Mouse (Mus musculus) hindbrain, embryonic 13.5 days (tissue): ENCODE data around the gene Hnrnph2. TPM values are rescaled to one million over a fixed set of nuclear protein-coding genes. Genes with fewer than 3 reads are reported as not detected.

ENCODE experiments used
- ATAC-seq: fragments of 200-750 bp; cut with Nextera tagmentation; 2 replicates; pipeline ENCODE4 v1.8.0; 2017; ENCODE audit warnings: moderate TSS enrichment; ENCODE audit not compliant: low FRiP score
- H3K27ac ChIP-seq: fragments of 300-500 bp; sonication (generic); 2 replicates; pipeline ENCODE4 v1.5.1; 2015; ENCODE audit warnings: inconsistent platforms, mild to moderate bottlenecking, moderate library complexity
- H3K27me3 ChIP-seq: fragments of 300-500 bp; sonication (generic); 2 replicates; pipeline ENCODE4 v1.6.1; 2015; ENCODE audit warnings: mild to moderate bottlenecking, inconsistent platforms
- H3K36me3 ChIP-seq: fragments of 300-500 bp; sonication (generic); 2 replicates; pipeline ENCODE4 v1.6.1; 2015; ENCODE audit warnings: mild to moderate bottlenecking, inconsistent platforms
- H3K4me1 ChIP-seq: fragments of 300-500 bp; sonication (generic); replicated peaks from 2 replicates; pipeline ENCODE4 v1.6.1; 2015; ENCODE audit warnings: inconsistent platforms
- H3K4me2 ChIP-seq: fragments of 300-500 bp; sonication (generic); 2 replicates; pipeline ENCODE4 v1.6.1; 2015; ENCODE audit warnings: inconsistent platforms, mild to moderate bottlenecking, moderate library complexity
- H3K4me3 ChIP-seq: fragments of 300-500 bp; sonication (generic); 2 replicates; pipeline ENCODE4 v1.5.1; 2015; ENCODE audit warnings: mild to moderate bottlenecking, inconsistent platforms
- H3K9ac ChIP-seq: fragments of 300-500 bp; sonication (generic); 2 replicates; pipeline ENCODE4 v1.6.1; 2015; ENCODE audit warnings: mild to moderate bottlenecking, inconsistent platforms
- H3K9me3 ChIP-seq: fragments of 300-500 bp; sonication (generic); 2 replicates; pipeline ENCODE4 v1.6.1; 2016; ENCODE audit warnings: inconsistent platforms
- WGBS: fragments of 180-500 bp; shearing (Covaris S2); methylation state at CpG from one replicate; pipeline ENCODE4 v1.1.7; 2015; 5-methylcytosine and 5-hydroxymethylcytosine counted together
- polyA plus RNA-seq: library from polyadenylated mRNA; unstranded; fragments of >200 nt; fragmentation: Nextera tagmentation; extraction: Ambion mirVana; gene quantifications from 2 replicates; pipeline ENCODE4 v1.2.1, GENCODE M21; 2015

Gene Hnrnph2
- 170 TPM in 2 replicates for polyA plus RNA-seq

- H3K4me3 ChIP-seq = peak within 1 kb of the TSS; percentile 49
- peaks cover 22% of the 10 kb centered on the region for H3K4me1 ChIP-seq
- H3K4me2 ChIP-seq = peak within 1 kb of the TSS; percentile 56
- peak; percentile 98 for ATAC-seq
- H3K27me3 ChIP-seq = no peaks in the 10 kb centered on the region
- H3K27ac ChIP-seq = peak within 1 kb of the TSS; percentile 95
- H3K9me3 ChIP-seq = no peaks in the 10 kb centered on the region
- H3K36me3 ChIP-seq = no peaks in the 10 kb centered on the region
- peak within 1 kb of the TSS; percentile 69 for H3K9ac ChIP-seq
- 15% methylated on average over 33 of the region's 33 CpGs for WGBS
Observed at GRCm38 (mm10) chrX:134600659-134601379, at the start of gene Hnrnph2, which contains the start of gene Gla. Gene Hnrnph2, plus strand, starts transcription at chrX:134601179. Gene Gla, minus strand, starts transcription at chrX:134601125.

DNA sequence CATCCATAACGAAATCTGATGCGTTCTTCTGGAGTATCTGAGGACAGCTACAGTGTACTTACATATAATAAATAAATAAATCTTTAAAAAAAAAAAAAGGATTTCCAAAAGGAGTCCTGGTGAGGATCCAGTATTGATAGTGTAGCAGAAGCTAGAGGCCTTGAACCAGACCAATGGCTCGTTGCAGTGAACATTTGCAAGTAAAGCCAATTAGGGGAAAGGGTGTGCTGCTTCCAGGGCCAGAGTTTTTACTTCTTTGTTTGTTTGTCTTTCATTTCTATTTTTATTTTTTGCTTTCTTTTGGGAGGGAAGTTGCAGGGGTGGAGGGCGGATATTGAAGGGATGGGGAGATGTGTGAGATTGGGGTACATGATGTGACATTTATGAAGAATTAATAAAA, 47.7 kb upstream of the Hnrnph2 start:
- Histone ChIP-seq H3K9me3 (no peaks in the 10 kb centered on the region), H3K27ac (no peak overlapping the region), H3K27me3 (no peaks in the 10 kb centered on the region), H3K9ac (no peak overlapping the region), H3K36me3 (no peaks in the 10 kb centered on the region), H3K4me1 (no peaks in the 10 kb centered on the region), H3K4me2 (no peak overlapping the region), H3K4me3 (no peak overlapping the region)
- 93% methylated on average over 4 of the region's 4 CpGs for WGBS
- ATAC-seq = no peak

DNA sequence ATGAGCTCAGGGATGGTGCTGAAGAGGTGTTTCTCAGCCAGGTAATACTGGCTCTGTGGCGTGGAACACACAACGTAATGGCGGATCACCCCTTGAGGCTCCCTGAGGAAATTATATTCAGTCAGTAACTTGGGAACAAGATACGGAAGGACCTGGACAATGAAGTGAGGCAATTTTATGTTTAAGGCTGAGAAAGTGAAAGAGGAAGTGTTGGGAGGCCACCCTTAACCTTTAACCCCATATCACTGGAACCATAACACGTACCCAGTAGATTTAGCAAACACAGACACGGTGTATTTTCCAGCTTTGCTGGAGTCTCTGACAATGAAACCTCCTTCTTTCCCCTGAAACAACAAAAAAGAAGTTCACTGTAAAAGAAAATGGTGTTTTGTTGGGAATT, 46.6 kb upstream of the Hnrnph2 start:
- Histone ChIP-seq H3K27ac (no peak overlapping the region), H3K9me3 (no peaks in the 10 kb centered on the region), H3K4me3 (no peak overlapping the region), H3K9ac (no peak overlapping the region), H3K4me2 (no peak overlapping the region), H3K4me1 (no peaks in the 10 kb centered on the region), H3K27me3 (no peaks in the 10 kb centered on the region), H3K36me3 (no peaks in the 10 kb centered on the region)
- no peak for ATAC-seq
- WGBS = 83% methylated on average over 6 of the region's 6 CpGs

DNA sequence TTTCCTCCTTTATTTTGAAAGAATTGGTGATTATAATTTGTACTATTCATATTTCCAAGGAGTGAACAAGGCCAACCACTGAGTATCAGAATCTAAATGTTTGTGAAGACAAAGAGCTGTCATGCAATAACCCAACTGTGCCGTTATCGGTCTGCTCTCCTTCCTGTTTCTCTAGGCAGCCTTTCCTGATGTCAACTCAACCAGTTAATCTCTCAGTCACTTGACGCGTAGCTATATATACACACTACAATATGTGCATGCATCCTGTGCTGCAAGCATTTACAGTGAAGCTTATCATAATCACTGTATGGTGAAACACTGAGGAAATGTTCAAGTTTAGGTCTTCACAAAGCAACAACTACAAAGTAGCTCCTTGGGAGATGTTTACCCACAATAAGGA, 36.7 kb upstream of the Hnrnph2 start:
- 89% methylated on average over 4 of the region's 4 CpGs for WGBS

GRCm38 (mm10) chrX:134566536-134567222, 34.3 kb upstream of the Hnrnph2 start:
- Histone ChIP-seq H3K9ac (no peak overlapping the region), H3K4me1 (no peaks in the 10 kb centered on the region), H3K27ac (no peak overlapping the region), H3K27me3 (no peaks in the 10 kb centered on the region), H3K4me3 (no peak overlapping the region), H3K36me3 (no peaks in the 10 kb centered on the region), H3K9me3 (no peaks in the 10 kb centered on the region), H3K4me2 (no peak overlapping the region)
- WGBS = 85% methylated on average over 8 of the region's 8 CpGs
- no peak for ATAC-seq

More for the DNA sequence above, 36.7 kb upstream of the Hnrnph2 start:
- H3K4me3 ChIP-seq = no peak overlapping the region
- H3K27me3 ChIP-seq = no peaks in the 10 kb centered on the region
- no peaks in the 10 kb centered on the region for H3K36me3 ChIP-seq
- no peaks in the 10 kb centered on the region for H3K9me3 ChIP-seq
- no peaks in the 10 kb centered on the region for H3K4me1 ChIP-seq
- ATAC-seq = no peak
- H3K4me2 ChIP-seq = no peak overlapping the region
- no peak overlapping the region for H3K9ac ChIP-seq
- no peak overlapping the region for H3K27ac ChIP-seq

DNA sequence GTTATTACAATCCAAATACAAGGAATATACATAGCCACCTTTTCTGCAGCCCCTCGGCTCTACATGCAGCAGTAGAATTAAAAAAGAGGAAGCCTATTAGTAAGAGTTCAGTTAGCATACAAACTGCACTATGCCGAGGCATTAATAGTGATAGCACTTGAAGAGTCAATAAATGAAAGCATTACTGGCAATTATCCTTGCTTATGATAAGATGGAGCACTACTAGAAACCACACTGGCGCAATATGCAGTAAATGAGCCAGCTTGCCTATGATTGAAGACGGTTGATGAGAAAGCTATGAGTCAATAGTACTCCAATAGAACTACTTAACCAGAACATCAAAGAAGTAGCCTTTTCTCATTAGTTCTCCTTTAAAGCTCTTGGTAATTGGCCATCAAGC, 23.1 kb upstream of the Hnrnph2 start:
- no peaks in the 10 kb centered on the region for H3K4me1 ChIP-seq
- no peaks in the 10 kb centered on the region for H3K36me3 ChIP-seq
- H3K4me2 ChIP-seq = no peak overlapping the region
- H3K9me3 ChIP-seq = no peaks in the 10 kb centered on the region
- no peak for ATAC-seq
- H3K9ac ChIP-seq = no peak overlapping the region
- WGBS = 79% methylated on average over 4 of the region's 4 CpGs
- no peaks in the 10 kb centered on the region for H3K27me3 ChIP-seq
- no peak overlapping the region for H3K27ac ChIP-seq
- H3K4me3 ChIP-seq = no peak overlapping the region

DNA sequence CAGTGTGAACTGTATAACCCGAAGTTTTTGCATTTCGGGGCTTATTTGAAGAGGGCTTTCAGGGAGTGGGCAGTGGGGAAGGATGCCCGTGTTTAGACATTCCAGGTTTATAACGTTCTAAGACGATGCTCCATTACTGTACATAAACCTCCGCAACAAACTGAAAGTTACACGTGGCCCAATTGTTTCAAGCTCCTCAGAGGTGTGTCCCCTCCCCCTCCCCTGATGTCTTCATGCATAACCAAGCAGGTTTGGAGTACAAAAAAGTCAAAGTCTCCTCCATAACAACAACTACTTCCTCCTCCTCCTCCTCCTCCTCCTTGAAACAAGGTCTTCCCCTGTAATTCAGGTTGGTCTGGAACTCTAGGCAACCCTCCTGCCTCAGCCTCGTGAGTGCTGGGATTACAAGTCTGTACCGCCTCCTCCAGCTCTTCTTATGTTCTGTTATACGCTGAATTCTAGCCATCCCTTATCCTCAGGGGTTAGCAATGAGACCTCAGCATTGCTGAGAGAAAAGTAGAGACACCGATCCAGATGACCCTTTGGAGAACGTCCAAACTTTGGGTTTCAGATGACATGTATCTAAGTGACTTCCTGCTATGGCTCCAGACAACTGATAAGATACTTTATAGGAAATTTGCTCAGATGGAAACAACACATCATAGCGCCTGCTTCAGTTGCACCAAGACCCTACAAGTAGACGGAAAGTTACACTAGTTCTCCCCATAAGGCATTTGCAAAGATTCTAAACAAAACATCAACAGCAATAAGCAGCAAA, 20.3 kb upstream of the Hnrnph2 start:
- peaks cover 7% of the 10 kb centered on the region; the same call in 1 of the 2 replicates for H3K4me1 ChIP-seq
- WGBS = 86% methylated on average over 14 of the region's 14 CpGs
- ATAC-seq = no peak
- no peak overlapping the region for H3K27ac ChIP-seq
- H3K36me3 ChIP-seq = no peaks in the 10 kb centered on the region
- H3K4me2 ChIP-seq = no peak overlapping the region
- H3K9ac ChIP-seq = no peak overlapping the region
- H3K27me3 ChIP-seq = no peaks in the 10 kb centered on the region
- no peaks in the 10 kb centered on the region for H3K9me3 ChIP-seq
- H3K4me3 ChIP-seq = no peak overlapping the region

- Histone ChIP-seq H3K36me3 (no peaks in the 10 kb centered on the region), H3K4me3 (no peak overlapping the region), H3K4me2 (no peak overlapping the region), H3K27me3 (no peaks in the 10 kb centered on the region), H3K4me1 (peaks cover 17% of the 10 kb centered on the region), H3K9ac (no peak overlapping the region), H3K9me3 (no peaks in the 10 kb centered on the region), H3K27ac (no peak overlapping the region)
- no peak for ATAC-seq
- 84% methylated on average over 11 of the region's 11 CpGs for WGBS
Observed at GRCm38 (mm10) chrX:134582270-134582669, 18.7 kb upstream of the Hnrnph2 start.

GRCm38 (mm10) chrX:134582888-134583669, 17.9 kb upstream of the Hnrnph2 start, which contains the start of gene Btk:
Gene Btk, minus strand, starts transcription at chrX:134583570.
- Histone ChIP-seq H3K27ac (no peak within 1 kb of the TSS), H3K4me1 (peaks cover 17% of the 10 kb centered on the region), H3K4me2 (no peak within 1 kb of the TSS), H3K27me3 (no peaks in the 10 kb centered on the region), H3K4me3 (no peak within 1 kb of the TSS), H3K9ac (no peak within 1 kb of the TSS), H3K36me3 (no peaks in the 10 kb centered on the region), H3K9me3 (no peaks in the 10 kb centered on the region)
- 81% methylated on average over 11 of the region's 11 CpGs for WGBS
- no peak for ATAC-seq

- Histone ChIP-seq H3K27me3 (no peaks in the 10 kb centered on the region), H3K4me2 (peak within 1 kb of the TSS; percentile 62), H3K36me3 (no peaks in the 10 kb centered on the region; the same call in none of the 2 replicates), H3K27ac (peak within 1 kb of the TSS; percentile 91), H3K4me1 (peaks cover 17% of the 10 kb centered on the region), H3K9me3 (no peaks in the 10 kb centered on the region), H3K9ac (peak within 1 kb of the TSS; percentile 76), H3K4me3 (peak within 1 kb of the TSS; percentile 52)
- ATAC-seq = peak; percentile 98
- 17% methylated on average over 45 of the region's 45 CpGs for WGBS
Observed at GRCm38 (mm10) chrX:134585103-134586002, 15.6 kb upstream of the Hnrnph2 start, which contains the start of gene Rpl36a. Gene Rpl36a, plus strand, starts transcription at chrX:134585654.

GRCm38 (mm10) chrX:134586447-134586846, 14.5 kb upstream of the Hnrnph2 start:
- no peaks in the 10 kb centered on the region; the same call in none of the 2 replicates for H3K36me3 ChIP-seq
- no peak overlapping the region for H3K27ac ChIP-seq
- peak overlapping the region; percentile 62 for H3K4me2 ChIP-seq
- H3K9me3 ChIP-seq = no peaks in the 10 kb centered on the region
- H3K4me1 ChIP-seq = peaks cover 17% of the 10 kb centered on the region
- H3K9ac ChIP-seq = peak overlapping the region; percentile 76
- H3K4me3 ChIP-seq = peak overlapping the region; percentile 52
- 32% methylated on average over 8 of the region's 8 CpGs for WGBS
- ATAC-seq = no peak
- no peaks in the 10 kb centered on the region for H3K27me3 ChIP-seq
